Mouse (Mus musculus): ENCODE results near the gene Saa2.
"Not testable (repeated sequence)": the region's sequence is repeated elsewhere in the genome, so short reads cannot be mapped to it uniquely, and the experiment has no call there.

Gene Saa2

GRCm38 (mm10) chr7:46751490-46751889, at the start of gene Saa2:
Gene Saa2 (plus strand): TSS chr7:46751790.
- no peak for DNase-seq (ENCODE audit: low spot score in 2 of 2)

- DNase-seq (ENCODE audit: low spot score in 2 of 2): peak in 1 of 2 experiments; percentile 76
Observed at GRCm38 (mm10) chr7:46710390-46710844, 41.2 kb upstream of the Saa2 start, which contains the start of gene Saal1. Gene Saal1 (minus strand): TSS chr7:46710680.

GRCm38 (mm10) chr7:46712250-46712649, 39.3 kb upstream of the Saa2 start:
- no peak for DNase-seq (ENCODE audit: low spot score in 2 of 2)

GRCm38 (mm10) chr7:46714518-46714917, 37.1 kb upstream of the Saa2 start:
- DNase-seq (ENCODE audit: low spot score in 2 of 2): peak in 1 of 2 experiments; percentile 39

- DNase-seq (ENCODE audit: low spot score in 2 of 2): no peak
Observed at GRCm38 (mm10) chr7:46715600-46715999, 36.0 kb upstream of the Saa2 start, which contains the start of gene Saa3. Gene Saa3 (minus strand): TSS chr7:46715700.

GRCm38 (mm10) chr7:46716897-46717296, 34.7 kb upstream of the Saa2 start:
- DNase-seq (ENCODE audit: low spot score in 2 of 2): no peak

- no peak for DNase-seq (ENCODE audit: low spot score in 2 of 2)
Observed at GRCm38 (mm10) chr7:46718591-46719270, 32.9 kb upstream of the Saa2 start.

GRCm38 (mm10) chr7:46719526-46719925, 32.1 kb upstream of the Saa2 start:
- DNase-seq (ENCODE audit: low spot score in 2 of 2): no peak

GRCm38 (mm10) chr7:46720460-46720859, 31.1 kb upstream of the Saa2 start:
- DNase-seq (ENCODE audit: low spot score in 2 of 2): no peak

GRCm38 (mm10) chr7:46723354-46723753, 28.2 kb upstream of the Saa2 start:
- DNase-seq (ENCODE audit: low spot score in 2 of 2): no peak

- DNase-seq (ENCODE audit: low spot score in 2 of 2): no peak
Observed at GRCm38 (mm10) chr7:46723849-46724248, 27.7 kb upstream of the Saa2 start.

GRCm38 (mm10) chr7:46724396-46724795, 27.2 kb upstream of the Saa2 start:
- peak in 1 of 2 experiments; percentile 18 for DNase-seq (ENCODE audit: low spot score in 2 of 2)

GRCm38 (mm10) chr7:46727584-46727983, 24.0 kb upstream of the Saa2 start:
- no peak for DNase-seq (ENCODE audit: low spot score in 2 of 2)

GRCm38 (mm10) chr7:46732458-46732857, 19.1 kb upstream of the Saa2 start, which contains the start of gene Saa4:
Gene Saa4 (minus strand): TSS chr7:46732603.
- no peak for DNase-seq (ENCODE audit: low spot score in 2 of 2)

- no peak for DNase-seq (ENCODE audit: low spot score in 2 of 2)
Observed at GRCm38 (mm10) chr7:46734983-46735382, 16.6 kb upstream of the Saa2 start.

GRCm38 (mm10) chr7:46738561-46739460, 12.8 kb upstream of the Saa2 start:
- no peak for DNase-seq (ENCODE audit: low spot score in 2 of 2)

- not testable (repeated sequence) for DNase-seq (ENCODE audit: low spot score in 2 of 2)
Observed at GRCm38 (mm10) chr7:46740041-46740440, 11.5 kb upstream of the Saa2 start.

GRCm38 (mm10) chr7:46742880-46743279, 8.7 kb upstream of the Saa2 start, which contains the start of gene Saa1:
Gene Saa1 (minus strand): TSS chr7:46742980.
- DNase-seq (ENCODE audit: low spot score in 2 of 2): not testable (repeated sequence)

- DNase-seq (ENCODE audit: low spot score in 2 of 2): no peak
Observed at GRCm38 (mm10) chr7:46745816-46746215, 5.8 kb upstream of the Saa2 start.

- no peak for DNase-seq (ENCODE audit: low spot score in 2 of 2)
Observed at GRCm38 (mm10) chr7:46746381-46746780, 5.2 kb upstream of the Saa2 start.

- DNase-seq (ENCODE audit: low spot score in 2 of 2): no peak
Observed at GRCm38 (mm10) chr7:46748459-46748858, 3.1 kb upstream of the Saa2 start.

GRCm38 (mm10) chr7:46761049-46761795, 9.6 kb downstream of the Saa2 start:
- no peak for DNase-seq (ENCODE audit: low spot score in 2 of 2)

All from left cerebral cortex, adult 9 months (tissue).